Mouse (Mus musculus) brain, embryonic 14.5 days (tissue): ENCODE results near the gene Gm281.

ENCODE experiments used
- CTCF ChIP-seq: fragments of 200-500 bp; IDR thresholded peaks from 2 replicates; pipeline ENCODE4 v1.5.1; 2012; ENCODE audit warnings: inconsistent platforms, mild to moderate bottlenecking, moderate library complexity, borderline replicate concordance; ENCODE audit not compliant: insufficient read depth, insufficient read length; ENCODE audit errors: extremely low read depth
- POLR2A ChIP-seq: fragments of 200-500 bp; IDR thresholded peaks from 2 replicates; pipeline ENCODE4 v1.6.1; 2012; ENCODE audit warnings: mild to moderate bottlenecking, inconsistent platforms, borderline replicate concordance; ENCODE audit not compliant: poor library complexity, insufficient read depth, insufficient read length, severe bottlenecking; ENCODE audit errors: extremely low read depth

DNA sequence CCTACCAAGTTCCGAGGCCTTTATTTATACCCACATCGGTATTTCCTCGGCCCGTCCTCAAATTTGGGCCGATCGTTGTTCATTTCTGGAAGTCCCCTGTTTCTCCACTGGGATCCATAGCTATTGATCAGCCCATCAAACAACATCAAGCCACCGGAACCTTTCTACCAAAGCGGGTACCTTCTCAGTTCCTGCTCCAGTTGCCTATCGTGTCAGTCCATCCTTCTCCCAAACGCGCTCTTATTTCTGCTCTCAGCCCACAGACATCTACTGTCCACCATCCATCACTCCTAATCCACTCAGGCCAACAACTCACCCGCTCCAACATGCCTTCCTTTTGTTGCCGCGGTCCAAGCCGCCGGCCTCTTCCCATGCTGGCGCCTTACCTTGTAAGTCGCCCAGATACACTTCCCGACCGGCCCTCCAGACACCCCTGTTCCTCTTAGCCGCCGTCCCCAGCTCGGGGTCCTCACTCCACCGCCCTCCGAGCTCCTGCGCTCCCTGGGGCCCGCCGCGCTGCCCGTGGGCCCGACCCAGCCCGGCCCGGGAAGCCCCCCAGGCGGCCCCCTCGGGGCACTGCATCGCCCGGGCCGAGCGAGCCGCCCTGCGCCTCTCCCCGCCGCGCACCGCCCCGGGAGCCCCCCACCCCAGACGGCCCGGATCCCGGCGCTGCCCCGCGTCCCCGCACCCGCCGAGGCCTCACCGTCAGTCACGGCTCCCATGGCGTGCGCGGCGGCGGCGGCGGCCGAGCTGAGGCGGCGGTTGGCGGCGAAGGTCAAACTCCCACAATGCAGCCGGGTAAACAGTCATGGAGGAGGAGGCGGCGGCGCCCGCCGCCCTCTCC, 46.4 kb upstream of the Gm281 start:
- TF ChIP-seq CTCF = no peak
- no peak for TF ChIP-seq POLR2A
